Mouse (Mus musculus): ENCODE results near the gene Gm7534.
"Not testable (repeated sequence)": the region's sequence is repeated elsewhere in the genome, so short reads cannot be mapped to it uniquely, and the experiment has no call there.

The Gm7534 gene

DNA sequence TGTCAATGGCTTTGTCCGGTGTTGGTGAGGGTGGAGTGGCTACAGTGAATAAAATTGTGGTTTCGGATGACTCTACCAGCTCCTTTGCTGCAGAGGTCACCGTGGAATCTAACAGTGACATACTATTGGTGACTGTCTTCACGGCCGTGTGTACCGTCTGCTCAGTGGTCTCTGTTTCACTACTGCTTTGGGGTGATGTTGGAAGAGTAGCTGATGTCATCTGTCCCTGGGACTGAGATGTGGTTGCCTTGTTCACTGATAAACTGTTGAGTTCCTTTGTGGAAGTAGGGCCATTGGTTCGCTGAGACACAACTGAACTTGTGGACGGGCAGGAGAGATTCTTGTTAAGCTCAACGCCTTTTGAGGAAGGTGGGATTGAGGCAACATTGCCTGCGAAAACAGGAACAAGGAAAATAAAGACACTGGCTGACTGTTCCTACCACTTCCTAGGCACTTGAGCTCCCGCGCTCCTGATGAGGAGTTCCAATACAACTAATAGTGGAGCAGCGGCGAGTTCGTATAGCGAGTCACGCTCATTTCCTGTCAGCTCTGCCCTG lies 614 bp upstream of the Gm7534 start:
- DNase-seq (ENCODE audit: inconsistent age in 2 of 2, low spot score in 1 of 2), result no peak

DNA sequence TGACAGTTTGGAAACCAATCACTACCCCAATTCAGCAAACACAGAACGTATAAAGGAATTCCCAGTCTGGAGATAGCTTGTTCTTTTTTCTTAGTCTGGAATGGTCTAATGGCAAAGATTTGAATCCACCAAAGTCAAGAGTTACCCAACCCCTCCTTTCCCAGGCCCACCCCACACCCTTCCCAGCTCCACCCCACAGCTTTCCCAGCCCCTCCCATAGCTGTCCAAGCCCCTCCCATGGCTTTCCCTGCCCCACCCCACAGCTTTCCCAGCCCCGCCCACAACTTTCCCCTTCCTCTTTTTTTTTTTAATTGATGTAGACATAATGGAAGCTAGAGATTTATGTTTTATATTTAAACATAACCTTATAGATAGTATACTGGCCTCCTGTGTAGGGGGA lies 3.4 kb downstream of the Gm7534 start:
- no peak for DNase-seq (ENCODE audit: inconsistent age in 2 of 2, low spot score in 1 of 2)

DNA sequence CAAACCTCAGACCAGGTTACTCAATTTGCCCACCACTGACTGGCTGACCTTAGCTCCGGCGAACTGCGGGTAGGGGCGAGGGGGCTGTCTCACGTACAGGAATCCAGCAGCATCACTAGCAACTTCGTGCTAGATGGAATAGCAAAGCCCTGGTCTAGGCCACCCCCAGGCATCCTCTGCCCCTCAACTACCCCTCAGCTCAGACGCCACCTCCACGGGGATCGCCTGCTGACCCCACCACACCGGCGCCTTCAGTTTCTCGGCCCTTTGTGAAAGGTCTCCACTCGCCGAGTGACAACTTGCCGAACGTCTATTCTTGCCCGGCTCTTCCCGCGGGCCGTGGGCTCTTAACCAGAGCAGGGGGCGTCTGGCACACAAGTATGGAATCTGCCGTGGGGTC lies 16.5 kb downstream of the Gm7534 start:
- no peak for DNase-seq (ENCODE audit: inconsistent age in 2 of 2, low spot score in 1 of 2)

DNA sequence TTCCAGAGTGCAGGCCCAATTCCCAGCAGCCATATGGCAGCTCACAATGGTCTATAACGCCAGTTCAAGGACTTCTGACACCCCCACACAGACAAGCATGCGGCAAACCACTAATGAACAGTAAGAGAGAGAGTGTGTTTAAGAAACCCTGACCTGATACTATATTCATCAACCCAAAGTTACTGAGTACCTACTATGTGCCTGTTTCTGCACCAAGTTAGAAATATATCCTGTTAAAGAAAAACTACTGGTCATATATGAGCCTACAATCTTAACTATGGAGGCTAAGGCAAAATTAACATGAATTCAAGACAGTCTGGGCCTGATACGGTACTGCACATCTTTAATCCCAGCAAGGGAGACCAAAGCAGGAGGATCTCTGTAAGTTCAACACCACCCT lies 17.2 kb downstream of the Gm7534 start:
- no peak for DNase-seq (ENCODE audit: inconsistent age in 2 of 2, low spot score in 1 of 2)

DNA sequence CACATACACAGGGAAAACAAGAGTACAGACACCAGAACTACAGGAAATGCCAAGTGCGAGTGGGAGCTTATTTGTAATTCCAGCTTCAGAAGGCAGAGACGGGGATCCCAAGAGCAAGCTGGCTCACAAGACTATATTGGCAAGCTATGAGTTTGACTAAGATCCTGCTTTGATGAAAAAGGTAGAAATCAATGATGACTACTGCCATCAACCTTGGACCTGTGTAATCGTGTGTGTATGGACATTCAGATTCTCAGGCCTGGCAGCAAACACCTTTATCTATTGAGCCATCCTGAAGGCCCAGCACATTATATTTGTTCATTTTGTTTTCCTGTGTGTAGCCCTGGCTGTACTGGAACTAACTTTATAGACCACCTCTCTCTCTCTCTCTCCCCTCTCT lies 19.1 kb downstream of the Gm7534 start:
- DNase-seq (ENCODE audit: inconsistent age in 2 of 2, low spot score in 1 of 2), result no peak

DNA sequence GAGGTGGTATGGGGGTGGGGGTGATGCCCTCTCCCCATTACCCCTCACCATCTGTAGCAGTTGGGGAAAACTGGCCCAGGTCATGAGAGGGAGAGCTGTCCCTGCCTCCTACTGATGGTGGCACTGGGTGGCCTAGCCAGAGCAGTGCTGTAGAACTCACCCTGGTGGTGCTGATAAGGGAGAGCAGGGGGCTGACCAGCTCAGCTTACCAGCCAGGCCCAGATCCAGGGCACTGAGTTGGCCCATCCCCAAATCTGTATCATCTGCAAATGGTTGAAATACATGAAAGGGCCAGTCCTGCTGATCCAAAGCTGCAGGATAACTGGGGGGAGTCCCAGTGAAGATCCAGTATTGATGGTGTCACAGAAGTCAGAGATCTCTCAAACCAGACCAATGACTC lies 21.0 kb downstream of the Gm7534 start:
- no peak for DNase-seq (ENCODE audit: inconsistent age in 2 of 2, low spot score in 1 of 2)

DNA sequence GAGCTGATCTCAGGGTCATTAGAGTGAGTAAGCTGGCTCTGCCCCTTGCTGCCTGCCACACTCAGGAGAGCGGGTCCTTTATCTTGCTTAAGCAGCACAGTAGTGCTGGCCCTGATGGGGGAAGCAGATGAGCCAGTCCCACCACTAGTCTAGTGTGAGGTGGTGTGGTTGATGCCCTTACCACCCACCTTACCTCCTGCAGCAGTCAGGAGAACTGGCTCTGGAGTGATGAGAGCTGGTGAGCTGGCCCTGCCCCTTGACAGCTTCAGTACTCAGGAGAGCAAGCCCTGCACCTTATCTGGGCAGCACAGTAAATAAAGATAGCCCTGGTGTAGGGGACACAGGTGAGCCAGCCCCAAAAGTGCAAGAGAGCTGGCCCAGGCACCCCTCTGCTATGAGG lies 21.7 kb downstream of the Gm7534 start:
- no peak for DNase-seq (ENCODE audit: inconsistent age in 2 of 2, low spot score in 1 of 2)

DNA sequence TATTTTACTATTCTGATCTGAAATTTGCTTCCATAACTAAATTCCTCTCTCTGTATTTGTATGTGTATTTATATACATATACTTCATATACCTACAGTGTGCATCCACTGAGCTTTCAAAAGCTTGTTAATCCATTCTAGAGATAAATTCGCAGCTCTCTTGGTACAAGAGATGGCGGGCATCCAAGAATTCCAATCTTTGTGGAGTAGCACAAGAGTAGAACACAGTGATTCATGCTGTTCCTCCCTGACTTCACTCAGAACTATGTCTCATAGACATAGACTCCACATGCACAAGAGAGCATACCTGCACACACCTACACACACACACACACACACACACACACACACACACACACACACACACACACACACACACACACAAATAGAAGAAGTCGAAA lies 30.4 kb downstream of the Gm7534 start:
- DNase-seq (ENCODE audit: inconsistent age in 2 of 2, low spot score in 1 of 2), result peak in 1 of 2 experiments; percentile 50

DNA sequence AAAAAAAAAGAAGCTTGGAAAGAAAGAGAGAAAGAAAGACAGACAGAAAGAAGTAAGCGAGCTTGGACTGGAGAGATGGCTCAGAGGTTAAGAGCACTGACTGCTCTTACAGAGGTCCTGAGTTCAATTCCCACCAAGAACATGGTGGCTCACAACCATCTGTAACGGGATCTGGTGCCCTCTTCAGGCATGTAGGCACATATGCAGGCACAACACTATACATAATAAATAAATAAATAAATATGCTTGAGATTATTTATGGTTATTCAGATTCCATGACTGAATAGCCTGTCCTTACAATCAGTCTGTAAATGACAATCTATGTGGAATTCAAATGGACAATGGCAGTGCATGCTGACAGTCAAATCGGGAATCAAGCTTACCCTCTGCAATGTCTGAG lies 35.9 kb downstream of the Gm7534 start:
- no peak for DNase-seq (ENCODE audit: inconsistent age in 2 of 2, low spot score in 1 of 2)

DNA sequence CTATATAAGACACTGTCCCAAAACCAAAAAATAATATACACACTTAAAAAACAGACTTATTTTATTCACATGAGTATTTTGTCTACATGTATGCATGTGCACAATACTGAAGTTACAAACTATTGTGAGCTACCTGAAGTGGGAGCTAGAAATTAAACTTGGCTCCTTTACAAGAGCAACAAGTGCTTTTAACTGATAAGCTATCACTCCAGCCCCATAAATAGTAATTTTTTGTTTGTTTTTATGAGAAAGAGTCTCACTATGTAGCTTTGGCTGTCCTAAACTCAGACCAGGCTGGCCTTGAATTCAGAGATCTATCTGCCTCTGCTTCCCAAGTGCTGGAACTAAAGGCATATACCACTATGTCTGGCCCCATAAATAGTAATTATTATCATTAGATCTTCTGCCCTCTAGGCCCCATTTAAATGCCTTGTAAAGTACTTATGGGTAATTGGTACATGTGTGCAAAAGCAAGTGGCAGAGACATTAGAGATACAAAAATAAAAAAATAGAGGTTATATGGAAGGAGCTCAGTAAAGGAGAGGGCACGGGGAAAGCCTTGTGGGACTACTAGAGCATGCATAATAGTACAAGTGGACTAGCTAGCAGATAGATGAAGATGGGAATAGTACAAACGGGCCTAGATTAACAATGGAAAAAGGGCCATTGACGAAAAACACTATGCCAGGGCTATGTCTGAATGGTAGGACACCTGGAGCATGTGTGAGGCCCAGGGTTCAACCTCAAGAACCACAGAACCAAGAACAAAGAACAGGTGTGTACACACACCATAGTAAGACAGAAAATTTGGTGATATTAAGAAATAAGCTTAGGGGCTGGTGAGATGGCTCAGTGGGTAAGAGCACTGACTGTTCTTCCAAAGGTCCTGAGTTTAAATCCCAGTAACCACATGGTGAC lies 37.0 kb downstream of the Gm7534 start:
- no peak for DNase-seq (ENCODE audit: inconsistent age in 2 of 2, low spot score in 1 of 2)

DNA sequence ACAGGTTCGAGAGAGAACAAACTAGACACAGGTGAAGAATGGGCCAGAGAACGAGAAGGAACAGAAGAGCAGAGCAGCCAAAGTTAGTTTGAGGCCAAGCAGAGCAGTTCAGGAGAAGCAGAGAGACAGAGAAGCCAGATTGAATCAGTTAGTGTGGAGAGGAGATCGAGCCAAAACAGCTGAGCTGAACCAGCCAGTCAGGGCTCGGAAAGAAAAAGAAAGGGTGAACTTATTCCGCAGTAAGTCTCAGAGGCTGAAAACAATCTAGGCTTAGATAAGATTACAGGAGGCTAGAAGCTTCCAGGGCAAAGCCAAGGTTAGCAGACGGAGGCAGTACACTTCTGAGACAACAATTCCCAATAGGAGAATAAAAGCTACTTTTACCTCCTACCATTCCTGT lies 37.8 kb downstream of the Gm7534 start:
- DNase-seq (ENCODE audit: inconsistent age in 2 of 2, low spot score in 1 of 2), result peak; percentile 28 to 53

DNA sequence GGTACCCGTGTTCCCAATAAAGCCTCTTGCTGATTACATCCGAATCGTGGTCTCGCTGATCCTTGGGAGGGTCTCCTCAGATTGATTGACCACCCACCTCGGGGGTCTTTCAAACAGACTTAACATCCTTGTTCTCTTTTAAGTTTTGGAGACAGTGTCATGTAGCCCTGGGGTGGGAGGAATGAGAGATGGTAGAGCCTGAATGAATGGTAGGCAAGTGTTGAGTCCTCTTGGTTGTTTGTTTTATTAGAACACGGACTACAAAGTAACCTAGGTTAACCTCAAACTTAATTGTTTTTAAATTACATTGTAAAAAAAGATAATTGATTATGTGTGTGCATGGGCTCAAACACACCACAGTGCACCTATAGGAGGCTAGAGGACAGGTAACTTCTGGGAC lies 38.2 kb downstream of the Gm7534 start:
- no peak for DNase-seq (ENCODE audit: inconsistent age in 2 of 2, low spot score in 1 of 2)

DNA sequence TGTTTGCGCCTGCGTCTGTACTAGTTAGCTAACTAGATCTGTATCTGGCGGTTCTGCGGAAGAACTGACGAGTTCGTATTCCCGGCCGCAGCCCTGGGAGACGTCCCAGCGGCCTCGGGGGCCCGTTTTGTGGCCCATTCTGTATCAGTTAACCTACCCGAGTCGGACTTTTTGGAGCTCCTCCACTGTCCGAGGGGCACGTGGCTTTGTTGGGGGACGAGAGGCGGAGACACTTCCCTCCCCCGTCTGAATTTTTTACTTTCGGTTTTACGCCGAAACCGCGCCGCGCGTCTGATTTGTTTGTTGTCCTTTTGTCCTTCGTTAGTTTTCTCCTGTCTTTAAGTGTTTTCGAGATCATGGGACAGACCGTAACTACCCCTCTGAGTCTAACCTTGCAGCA lies 42.7 kb downstream of the Gm7534 start:
- DNase-seq (ENCODE audit: inconsistent age in 2 of 2, low spot score in 1 of 2), result peak; percentile 66 to 88

DNA sequence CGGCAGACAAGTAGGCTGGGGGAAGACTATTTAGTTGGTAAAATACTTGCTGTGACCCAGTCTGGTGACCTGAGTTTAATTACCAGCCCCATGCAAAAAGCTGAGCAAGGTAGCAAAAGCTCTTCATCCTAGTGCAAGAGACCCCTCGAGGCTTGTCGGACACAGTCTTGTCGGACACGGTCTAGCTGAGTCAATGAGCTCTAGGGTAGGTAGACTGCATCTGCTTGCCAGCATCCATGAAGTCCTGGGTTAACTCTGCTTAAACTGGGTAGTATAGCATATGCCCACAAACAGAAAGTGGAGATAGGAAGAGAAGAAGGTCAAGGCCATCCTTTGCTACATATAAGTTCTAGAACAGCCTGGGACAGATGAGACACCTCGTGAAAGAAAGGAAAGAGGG lies 44.0 kb downstream of the Gm7534 start:
- DNase-seq (ENCODE audit: inconsistent age in 2 of 2, low spot score in 1 of 2), result no peak

DNA sequence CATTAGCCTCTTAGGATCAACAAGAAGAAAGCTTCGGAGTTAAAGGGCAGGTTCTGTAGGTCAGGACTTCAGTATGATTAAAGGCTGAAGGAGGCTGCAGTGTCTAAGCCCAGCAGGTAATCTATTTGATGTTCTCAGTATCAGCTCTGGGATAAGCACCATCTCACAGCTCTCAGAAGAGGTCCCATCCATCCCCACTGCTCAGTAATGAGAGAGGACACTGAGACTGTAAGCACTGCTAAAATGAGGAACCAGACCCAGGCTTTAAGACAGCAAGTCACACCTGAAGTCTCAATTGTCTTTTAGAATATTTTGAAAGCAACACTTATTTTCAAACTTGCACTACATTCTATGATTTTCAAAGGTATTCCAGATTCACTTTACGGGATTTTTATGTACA lies 45.2 kb downstream of the Gm7534 start:
- DNase-seq (ENCODE audit: inconsistent age in 2 of 2, low spot score in 1 of 2), result no peak

DNA sequence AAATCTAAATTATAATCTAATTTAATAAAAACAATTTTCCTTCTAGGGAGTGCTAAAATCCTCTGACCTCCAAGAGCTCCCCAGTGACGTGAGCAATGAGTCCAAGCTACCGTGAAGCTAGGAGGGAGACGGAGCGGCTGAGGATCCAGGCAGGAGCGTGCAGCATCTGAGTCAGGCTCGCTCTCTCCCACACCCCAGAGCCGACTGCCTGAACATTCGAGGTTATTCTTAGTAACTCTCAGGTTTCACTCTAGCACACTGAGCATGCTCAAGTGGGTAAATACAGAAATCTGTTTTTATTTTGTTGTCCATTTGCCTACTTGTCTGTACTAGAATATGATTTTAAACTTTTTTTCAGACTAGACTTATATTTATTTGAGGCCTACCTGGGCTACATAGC lies 46.1 kb downstream of the Gm7534 start:
- DNase-seq (ENCODE audit: inconsistent age in 2 of 2, low spot score in 1 of 2), result peak; percentile 51 to 74

DNA sequence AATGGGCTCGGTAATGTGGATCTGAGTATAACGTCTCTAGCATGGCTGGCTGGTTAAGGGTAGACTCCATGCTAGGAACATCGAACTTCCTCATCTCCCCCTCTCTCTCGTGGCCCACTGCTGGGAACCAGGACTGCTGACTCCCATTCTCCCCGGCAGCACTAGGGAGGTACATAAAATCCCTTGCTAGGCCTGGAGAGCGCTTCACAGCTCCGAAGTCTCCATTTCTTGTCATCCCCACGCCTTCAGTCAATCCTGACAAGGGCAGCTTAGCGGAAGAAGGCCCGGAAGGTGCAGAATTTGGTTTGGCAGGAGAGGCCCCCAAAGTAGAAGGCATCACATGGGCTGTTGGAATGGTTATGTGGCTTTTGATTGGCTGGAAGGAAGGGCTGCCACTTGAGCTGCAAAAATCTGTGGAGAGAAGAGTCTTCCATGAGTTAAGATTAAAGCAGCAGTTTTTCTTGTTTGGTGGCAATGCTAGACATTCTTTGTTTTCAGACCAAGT lies 46.8 kb downstream of the Gm7534 start:
- DNase-seq (ENCODE audit: inconsistent age in 2 of 2, low spot score in 1 of 2), result peak in 1 of 2 experiments; percentile 37

DNA sequence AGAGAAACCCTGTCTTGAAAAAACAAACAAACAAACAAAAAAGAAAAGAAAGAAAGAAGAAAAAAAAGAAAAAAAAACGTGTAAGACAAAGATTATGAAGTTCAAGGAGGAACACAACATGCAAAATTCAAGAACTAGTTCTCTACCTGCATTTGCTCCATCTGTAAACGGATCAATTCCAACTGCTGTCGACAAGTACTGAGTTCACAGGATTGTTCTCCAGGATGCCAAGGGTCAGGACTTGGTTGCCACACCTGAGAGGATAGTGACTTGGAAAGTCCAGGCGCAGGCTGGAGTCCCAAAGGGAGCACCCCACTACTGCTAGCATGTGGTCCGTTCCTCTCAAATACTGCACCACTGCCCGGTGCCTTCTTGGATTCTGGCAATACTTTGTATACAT lies 47.3 kb downstream of the Gm7534 start:
- no peak for DNase-seq (ENCODE audit: inconsistent age in 2 of 2, low spot score in 1 of 2)

DNA sequence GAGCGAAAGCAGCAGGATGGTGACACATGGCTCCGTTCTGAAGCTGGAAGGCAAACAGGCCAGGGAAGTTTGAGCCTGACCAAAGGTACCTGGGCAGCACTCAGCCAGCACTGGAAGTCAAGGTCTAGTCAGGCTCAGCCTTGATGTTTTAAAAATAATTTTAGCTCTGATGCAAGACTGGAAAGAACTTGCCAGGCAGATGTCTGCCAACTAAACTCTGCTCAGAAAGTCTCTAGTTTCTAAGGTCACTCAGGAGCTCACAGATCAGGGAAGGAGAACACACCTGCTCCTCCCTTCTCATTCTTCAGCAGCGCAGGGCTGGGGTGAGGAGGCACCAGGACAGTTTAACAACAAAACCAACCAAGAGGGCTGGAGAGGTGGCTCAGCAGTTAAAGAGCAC lies 48.5 kb downstream of the Gm7534 start:
- peak; percentile 60 to 83 for DNase-seq (ENCODE audit: inconsistent age in 2 of 2, low spot score in 1 of 2)

DNA sequence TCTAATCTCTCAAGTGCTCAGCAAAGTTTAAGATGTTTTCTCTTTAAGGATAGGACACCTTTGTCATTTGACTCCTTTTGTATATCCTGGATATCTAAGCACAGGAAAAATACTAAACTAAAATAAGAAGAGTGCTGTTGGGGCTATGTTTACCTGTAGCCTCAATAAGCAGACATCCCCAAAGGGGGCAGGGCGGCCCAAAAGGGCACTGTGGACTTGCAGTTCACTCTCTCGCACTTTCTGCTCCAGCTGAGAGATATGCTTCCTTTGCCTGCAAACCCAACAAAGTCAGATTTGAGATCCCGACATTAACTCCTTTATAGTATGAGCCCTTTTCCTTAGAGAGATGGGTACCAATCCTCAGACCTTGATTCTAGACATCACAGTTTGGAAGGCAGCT lies 49.1 kb downstream of the Gm7534 start:
- peak in 1 of 2 experiments; percentile 30 for DNase-seq (ENCODE audit: inconsistent age in 2 of 2, low spot score in 1 of 2)

DNA sequence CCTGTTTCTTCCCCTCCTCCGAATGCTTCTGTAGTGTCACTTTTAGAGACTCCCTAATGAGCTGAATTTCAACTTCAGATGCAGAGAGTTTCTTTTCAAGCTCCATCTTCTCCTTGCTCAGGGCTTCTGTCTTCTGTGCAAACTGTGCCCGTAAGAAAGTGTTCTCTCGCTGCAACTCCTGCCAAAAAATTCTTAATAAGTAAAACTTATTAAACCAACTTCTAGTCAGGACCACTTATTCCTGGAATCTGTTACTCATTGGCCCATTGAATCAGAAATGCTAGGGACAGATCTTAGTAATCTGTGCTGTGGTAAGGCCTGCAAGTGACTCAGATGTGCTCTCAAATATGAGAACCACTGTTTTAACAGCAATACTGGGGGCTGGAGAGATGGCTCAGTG lies 50.7 kb downstream of the Gm7534 start:
- peak in 1 of 2 experiments; percentile 45 for DNase-seq (ENCODE audit: inconsistent age in 2 of 2, low spot score in 1 of 2)

DNA sequence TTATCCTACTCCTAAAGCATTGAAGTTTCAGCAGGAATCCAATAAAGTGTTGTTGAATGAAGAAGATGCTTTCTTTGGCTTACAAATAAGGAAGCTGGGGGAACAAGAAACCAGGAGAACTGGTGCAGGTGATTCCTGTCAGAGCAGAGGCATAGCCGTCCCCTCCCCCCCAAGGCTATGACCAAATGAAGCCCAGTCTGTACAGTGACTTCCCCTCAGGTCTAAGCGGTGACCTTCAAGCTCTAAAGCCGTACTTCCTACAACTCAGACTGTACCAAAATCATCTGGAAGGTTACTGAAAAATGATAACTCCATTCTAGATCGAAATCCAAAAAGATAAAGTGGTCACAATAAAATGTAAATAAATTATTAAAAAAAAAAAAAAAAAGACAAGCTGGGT lies 53.4 kb downstream of the Gm7534 start:
- no peak for DNase-seq (ENCODE audit: inconsistent age in 2 of 2, low spot score in 1 of 2)

DNA sequence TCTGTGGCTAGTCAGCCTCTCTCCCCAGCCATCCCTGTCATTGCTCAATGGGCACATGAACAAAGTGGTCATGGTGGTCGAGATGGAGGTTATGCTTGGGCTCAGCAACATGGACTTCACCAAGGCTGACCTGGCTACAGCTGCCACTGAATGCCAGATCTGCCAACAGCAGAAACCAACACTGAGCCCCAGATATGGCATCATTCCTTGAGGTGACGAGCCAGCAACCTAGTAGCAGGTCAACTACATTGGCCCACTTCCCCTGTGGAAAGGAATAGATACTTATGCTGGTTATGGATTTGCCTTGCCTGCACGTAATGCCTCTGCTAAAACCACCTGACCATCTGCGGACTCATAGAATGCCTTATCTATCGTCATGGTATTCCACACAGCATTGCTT lies 58.5 kb downstream of the Gm7534 start:
- not testable (repeated sequence) for DNase-seq (ENCODE audit: inconsistent age in 2 of 2, low spot score in 1 of 2)
